Mouse (Mus musculus) neural tube, embryonic 10.5 days (tissue): ENCODE results near the gene Lpgat1.

Source experiments
- DNase-seq: peaks from one replicate; pipeline ENCODE4 v3.0.0-alpha.2; 2017; ENCODE audit warnings: low spot score; ENCODE audit errors: extremely low spot score

Gene Lpgat1

GRCm38 (mm10) chr1:191733822-191734221 is 16.2 kb downstream of the Lpgat1 start:
- no peak for DNase-seq

DNA sequence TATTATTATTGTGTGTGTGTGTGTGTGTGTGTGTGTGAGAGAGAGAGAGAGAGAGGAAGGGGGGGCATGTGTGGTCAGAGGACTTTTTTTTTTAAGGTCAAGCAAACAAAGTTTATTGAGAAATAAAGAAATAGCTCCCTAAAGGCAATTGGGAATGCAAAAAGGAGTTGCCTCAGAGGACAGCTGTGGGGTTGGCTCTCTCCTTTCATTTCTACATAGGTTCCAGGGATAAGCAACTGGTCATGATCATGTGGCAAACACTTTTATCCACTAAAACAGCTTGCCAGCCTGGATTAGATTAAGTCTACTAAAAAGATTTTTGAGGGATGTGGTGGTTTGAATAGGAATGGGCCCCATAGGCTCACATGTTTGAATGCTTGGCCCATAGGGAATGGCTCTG is 18.8 kb downstream of the Lpgat1 start:
- DNase-seq = no peak

DNA sequence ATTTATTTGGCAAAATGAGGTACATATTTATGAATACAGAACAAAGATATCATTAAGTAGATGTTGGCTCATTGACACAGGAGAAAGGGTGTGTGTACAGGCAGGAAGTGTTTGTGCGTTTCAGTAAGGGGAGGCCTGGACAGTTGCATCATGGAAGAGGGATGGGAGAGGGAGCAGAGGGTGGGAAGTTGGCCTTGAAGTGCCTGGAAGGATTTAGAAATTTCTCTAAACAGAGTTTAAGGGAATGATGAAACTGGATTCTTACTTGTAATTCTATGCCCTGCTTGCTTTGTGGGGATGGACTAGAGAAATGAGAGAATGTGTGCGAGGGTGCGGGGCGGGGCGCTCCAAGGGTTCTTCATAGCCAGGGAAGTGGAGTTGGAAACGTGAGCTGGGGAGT is 20.2 kb downstream of the Lpgat1 start:
- DNase-seq = no peak

DNA sequence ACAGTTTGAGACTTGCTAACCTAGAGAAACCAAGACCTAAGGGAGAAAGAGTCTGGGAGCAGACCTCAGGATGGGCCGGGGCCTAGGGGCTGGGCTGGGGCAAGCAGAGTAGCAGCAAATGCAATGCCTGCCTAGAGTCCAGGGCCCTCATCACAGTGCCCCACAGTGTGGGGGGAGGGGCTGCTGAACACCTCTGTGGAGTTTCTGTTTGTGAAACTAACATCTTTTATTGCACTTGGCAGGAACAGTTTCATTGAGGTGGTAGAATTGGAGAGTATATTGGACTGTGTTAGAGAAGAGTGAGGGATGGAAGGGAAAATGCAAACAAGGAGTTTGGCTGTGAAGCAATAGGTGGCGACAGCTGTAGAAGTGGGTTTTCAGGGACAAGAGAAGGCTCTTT is 21.1 kb downstream of the Lpgat1 start:
- no peak for DNase-seq

DNA sequence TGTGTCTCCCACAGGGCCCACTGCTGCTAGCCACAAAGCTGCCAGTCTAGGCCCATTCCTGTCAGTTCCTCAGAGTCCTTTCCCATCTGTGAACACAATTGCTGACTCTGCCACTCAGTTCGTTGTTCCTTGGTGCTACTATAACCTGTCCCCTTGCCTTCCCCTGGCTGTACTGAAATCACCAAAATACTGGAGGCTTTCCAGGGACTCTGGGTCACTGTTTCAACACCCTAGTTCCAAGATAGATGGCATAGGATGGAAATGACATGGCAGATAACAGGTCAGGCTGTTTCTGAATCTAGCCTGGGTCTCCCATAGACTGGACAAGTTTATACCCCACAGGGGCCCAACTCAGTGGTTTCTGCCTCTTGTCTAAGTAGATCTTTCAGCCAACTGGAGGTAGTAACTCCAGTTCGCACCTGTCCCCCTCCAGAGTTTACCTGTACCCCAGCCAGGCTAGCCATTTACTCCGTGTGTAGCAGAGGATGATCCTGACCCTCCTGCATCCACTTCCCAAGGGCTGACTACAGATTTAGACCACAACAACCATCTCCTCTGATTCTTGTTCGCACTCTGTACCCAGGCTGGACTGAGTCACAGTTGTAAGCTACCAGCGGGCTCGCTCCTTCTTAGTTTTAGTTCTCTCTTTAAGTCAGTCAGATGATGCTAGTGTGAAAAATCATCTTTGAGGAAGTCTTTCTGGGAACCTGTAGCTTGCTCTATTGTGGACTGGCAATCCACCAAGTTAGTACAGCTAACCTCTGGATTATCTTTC is 23.1 kb downstream of the Lpgat1 start:
- DNase-seq = no peak

- DNase-seq = no peak
These were observed 24.0 kb downstream of the Lpgat1 start for GRCm38 (mm10) chr1:191741635-191742034.

GRCm38 (mm10) chr1:191748431-191748830 is 30.8 kb downstream of the Lpgat1 start:
- DNase-seq = no peak

- DNase-seq = no peak
These were observed 39.0 kb downstream of the Lpgat1 start for GRCm38 (mm10) chr1:191756520-191757199.

GRCm38 (mm10) chr1:191774106-191774505 is 56.5 kb downstream of the Lpgat1 start:
- DNase-seq = no peak

GRCm38 (mm10) chr1:191775116-191775515 is 57.5 kb downstream of the Lpgat1 start:
- no peak for DNase-seq

DNA sequence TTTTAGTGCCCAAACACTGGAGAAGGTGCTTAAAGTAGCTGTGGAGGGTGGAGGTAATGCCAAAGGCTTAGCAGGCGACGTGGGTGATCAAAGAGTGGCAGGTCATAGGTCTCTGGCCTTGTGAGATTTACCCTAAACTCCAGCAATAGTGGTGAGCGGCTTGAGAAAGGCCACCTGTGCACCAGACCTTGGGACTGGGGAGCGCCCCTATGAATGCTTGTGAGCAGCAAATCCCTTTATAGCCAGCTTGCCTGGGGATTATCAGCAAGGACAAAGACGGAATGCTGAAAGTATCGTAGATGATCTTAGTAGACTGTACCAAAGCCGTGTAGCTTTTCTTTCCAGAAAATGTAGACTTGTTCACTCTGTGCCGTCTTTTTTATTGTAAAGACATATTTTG is 59.9 kb downstream of the Lpgat1 start:
- no peak for DNase-seq

- no peak for DNase-seq
These were observed 62.8 kb downstream of the Lpgat1 start for GRCm38 (mm10) chr1:191780470-191780869.

DNA sequence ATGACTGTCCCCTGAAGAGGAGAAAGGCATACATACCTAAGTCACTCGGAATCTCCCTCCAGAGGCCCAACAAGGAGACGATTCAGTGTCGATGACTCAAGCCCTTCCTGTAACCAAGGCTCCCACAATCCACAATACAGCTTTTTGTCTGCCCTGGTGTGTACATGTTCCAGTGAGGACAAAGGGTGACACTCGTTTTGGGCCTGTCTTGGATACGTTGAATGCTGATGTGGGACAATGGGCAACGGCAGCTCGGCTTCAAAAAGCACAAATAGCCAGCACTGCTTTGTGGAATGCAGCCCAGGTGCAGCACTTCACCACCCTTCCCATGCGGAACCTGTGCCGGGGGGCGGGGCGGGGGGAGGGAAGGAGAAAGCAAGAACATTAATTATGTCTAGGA is 67.5 kb downstream of the Lpgat1 start:
- no peak for DNase-seq

DNA sequence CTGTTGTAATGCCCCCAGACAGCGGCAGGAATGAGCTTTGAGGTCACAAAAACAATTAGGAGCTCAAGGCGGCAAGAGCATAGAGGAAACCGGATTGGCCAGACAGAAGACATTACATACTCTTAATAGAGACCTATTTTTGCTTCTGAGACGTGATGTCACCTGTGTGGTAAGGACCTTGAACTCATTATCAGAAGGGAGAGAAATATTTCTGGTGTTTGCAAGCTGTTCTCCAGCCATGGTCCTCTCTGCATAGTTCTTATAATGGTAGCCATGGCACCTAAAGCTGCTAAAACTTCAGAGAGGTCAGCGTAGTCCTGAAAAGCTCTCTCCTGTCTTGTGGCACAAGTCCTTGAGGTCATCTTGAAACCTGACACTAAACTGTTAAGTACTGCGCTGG is 68.6 kb downstream of the Lpgat1 start:
- no peak for DNase-seq

DNA sequence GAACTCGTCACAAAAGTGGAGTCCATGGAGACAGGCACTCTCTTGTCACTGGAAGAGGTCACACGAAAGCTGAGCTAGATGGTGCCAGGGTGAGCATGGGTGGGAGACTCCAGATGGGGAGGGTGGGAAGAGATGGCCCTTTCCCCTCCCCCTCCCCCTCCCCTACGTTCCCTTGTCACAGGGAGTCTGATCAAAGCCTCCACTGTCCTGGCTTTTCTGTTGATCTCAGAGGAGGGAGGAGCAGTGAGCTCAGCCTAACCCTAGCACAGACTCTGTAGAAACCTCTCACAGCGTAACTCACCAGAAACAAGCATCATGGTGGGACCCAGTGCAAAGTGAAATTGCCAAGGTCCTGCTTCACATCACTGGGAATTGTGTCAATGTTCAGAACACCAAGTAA is 69.7 kb downstream of the Lpgat1 start:
- no peak for DNase-seq

- no peak for DNase-seq
These were observed 75.4 kb downstream of the Lpgat1 start for GRCm38 (mm10) chr1:191792991-191793390.

DNA sequence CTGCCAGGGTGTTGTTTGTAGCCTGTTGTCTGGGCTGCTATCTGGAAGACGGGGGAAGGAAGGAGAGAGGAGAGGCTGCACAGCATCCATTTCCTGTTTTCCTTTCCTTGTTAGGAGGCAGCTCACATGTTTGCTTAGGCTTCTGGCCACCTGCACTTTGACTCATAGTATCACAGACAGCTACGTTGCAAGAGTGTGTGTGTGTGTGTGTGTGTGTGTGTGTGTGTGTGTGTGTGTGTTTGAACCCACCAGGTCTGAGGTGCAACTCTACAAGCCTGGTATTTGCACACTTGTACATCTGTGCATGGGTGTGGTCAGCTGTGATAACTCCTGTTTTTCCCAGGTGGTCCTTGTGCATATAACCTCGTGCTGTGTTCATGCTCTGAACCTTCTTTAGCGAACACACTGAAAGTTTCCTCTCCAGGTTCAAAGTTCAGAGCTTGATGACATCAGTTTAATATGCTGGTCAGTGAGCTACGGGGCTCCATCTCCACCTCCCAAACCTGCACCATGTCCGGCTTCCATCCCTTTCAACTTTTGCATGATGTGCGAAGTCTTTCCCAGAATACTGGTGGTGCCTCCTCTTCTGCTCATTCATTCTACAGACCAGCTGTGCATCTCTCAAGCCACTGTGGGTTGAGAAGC is 76.4 kb downstream of the Lpgat1 start:
- DNase-seq = no peak

GRCm38 (mm10) chr1:191796238-191796896 is 78.7 kb downstream of the Lpgat1 start:
- no peak for DNase-seq

DNA sequence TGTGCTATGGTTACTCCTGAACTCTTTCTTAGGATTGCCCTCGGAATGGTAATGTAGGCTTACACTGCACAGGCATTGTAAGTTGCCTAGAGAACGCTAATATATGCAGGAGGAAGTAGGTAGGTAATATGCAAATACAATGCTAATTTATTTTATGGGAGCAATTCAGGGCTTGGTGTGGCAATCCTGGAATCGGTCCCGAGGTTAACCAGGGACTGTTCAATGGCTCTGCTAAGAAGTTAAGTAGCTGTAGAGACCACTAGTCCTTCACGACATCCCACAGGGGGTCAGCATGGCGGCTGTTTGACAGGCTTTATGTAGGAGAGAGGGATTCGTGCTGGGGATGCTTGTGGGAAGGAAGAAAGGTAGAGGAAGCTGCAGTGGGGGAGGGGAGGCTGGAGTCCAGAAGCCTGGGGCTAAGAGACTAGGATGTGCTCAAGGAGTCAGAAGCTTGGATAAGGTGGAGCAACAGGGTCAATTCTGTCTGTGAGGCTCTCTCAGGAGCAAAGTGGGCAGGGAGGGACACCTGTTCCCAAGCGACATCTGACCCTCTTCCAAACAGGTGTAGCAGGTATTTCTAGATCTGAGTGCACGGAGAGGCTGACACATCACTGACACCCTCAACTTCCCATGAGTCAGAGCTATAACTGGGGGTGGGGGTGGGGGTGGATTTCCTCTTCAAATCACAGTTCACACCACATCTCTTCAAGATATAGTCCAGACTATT is 84.6 kb downstream of the Lpgat1 start:
- DNase-seq = no peak

DNA sequence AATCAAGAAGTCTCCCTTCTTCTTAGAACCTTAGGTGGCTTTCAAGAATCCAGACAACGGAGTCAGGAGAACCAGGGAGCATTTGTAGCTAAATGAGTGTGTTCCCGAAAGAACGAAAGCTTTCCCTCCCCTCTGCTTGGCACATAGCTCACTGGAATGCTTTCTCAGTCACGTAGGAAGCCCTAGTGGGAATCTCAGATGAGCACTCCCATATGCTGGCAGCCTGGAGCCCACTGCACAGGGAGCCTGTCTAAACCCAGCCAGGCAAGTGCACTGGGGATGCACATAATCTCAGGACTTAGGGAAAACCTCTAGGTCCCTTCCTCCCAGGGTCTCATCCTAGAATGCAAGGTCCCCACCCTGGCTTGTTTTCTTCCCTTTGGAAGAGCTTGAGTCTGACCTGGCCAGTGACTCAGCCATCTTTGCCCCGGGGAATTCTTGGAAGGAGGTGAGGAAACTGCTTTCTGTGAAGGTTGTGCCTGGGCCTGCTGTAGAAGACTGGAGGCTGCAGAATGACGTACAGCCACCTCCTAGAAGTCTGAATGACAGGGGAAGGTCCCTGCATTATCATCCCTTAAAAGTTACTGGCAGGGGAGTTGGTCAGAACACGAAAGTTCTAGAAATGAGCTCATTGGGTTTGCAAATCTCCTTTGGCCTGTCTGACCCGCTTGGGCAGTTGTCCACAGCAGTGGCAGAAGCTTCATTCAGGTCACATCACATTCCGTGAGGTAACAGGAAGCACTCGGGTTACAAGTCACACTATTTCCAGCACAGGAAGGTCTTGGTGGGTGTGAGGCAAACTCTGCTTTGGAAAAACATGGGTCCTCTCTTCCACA is 85.4 kb downstream of the Lpgat1 start:
- no peak for DNase-seq
